Mouse (Mus musculus) bone marrow, adult 2 months (tissue): ENCODE results near the gene Suds3.

Source experiments
- CTCF ChIP-seq: fragments of 200-500 bp; IDR thresholded peaks from 2 replicates; pipeline ENCODE4 v1.5.1; 2011; ENCODE audit warnings: low read length, control low read depth; ENCODE audit not compliant: control insufficient read depth, insufficient read depth
- POLR2A ChIP-seq: fragments of 200-500 bp; IDR thresholded peaks from 2 replicates; pipeline ENCODE4 v1.6.1; 2011; ENCODE audit warnings: low read depth, mild to moderate bottlenecking, control low read depth, low read length, borderline replicate concordance; ENCODE audit not compliant: control insufficient read depth

DNA sequence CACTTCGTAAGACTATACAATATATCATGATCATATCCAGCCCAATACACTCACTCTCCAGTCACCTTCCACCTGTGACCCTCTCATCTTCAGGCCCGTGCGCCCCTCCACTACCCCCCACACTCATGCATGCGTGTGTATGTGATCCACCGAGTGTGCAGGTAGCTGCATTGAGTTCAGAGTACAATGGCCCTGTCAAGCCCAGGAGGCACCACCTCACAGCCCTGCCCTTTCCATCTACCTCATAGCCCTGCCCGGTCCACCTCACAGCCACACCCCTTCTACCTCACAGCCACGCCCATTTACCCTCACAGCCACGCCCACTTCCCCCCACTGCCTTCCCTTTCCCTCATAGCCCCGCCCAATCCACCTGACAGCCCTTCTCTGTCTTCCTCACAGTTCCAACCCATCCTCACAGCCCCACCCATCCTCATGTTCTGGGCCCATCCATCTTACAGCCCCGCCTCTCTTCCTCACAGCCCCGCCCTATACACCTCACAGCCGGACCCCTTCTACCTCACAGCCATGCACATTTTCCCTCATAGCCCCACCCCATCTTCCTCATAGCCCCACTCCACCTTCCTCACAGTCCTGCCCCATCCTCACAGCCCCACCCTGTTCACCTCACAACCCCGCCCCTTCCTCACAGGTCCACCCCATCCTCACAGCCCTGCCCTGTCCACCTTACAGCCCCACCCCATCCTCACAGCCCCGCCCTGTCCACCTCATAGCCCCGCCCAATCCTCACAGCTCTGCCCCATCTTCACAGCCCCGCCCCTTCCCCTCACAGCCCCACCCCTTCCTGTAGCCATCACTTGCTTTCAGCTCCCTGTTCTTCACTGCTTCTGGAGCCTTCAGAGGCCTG is 9.8 kb upstream of the Suds3 start:
- TF ChIP-seq CTCF (no peak), POLR2A (no peak)
